Mouse (Mus musculus) intestine, embryonic 16.5 days (tissue): ENCODE measurements at regions not wholly inside any gene's neighbourhood (a gene's known extent, or its start where the extent isn't known, plus 50 kb on each side); places are given as distances from the start of the nearest gene placed in this dataset.

ENCODE experiments used
- ATAC-seq: fragments of 200-750 bp; cut with Nextera tagmentation; 2 replicates; pipeline ENCODE4 v1.8.0; 2017; ENCODE audit warnings: moderate TSS enrichment, moderate library complexity
- H3K27ac ChIP-seq: fragments of 300-500 bp; sonication (generic); 2 replicates; pipeline ENCODE4 v1.5.1; 2014; ENCODE audit warnings: mild to moderate bottlenecking, low read length
- H3K27me3 ChIP-seq: fragments of 300-500 bp; sonication (generic); replicated peaks from 2 replicates; pipeline ENCODE4 v1.6.1; 2014; ENCODE audit warnings: low read length, control low read depth, mixed read lengths; ENCODE audit not compliant: control insufficient read depth, insufficient read depth
- H3K36me3 ChIP-seq: fragments of 300-500 bp; sonication (generic); 2 replicates; pipeline ENCODE4 v1.6.1; 2014; ENCODE audit warnings: low read length, control low read depth; ENCODE audit not compliant: control insufficient read depth, insufficient read depth
- H3K4me1 ChIP-seq: fragments of 300-500 bp; sonication (generic); 2 replicates; pipeline ENCODE4 v1.6.1; 2014; ENCODE audit warnings: low read length, control low read depth, mixed read lengths; ENCODE audit not compliant: control insufficient read depth, insufficient read depth
- H3K4me2 ChIP-seq: fragments of 300-500 bp; sonication (generic); 2 replicates; pipeline ENCODE4 v1.6.1; 2014; ENCODE audit warnings: low read depth, low read length, control low read depth
- H3K4me3 ChIP-seq: fragments of 300-500 bp; sonication (generic); 2 replicates; pipeline ENCODE4 v1.5.1; 2014; ENCODE audit warnings: mild to moderate bottlenecking, low read length
- H3K9ac ChIP-seq: fragments of 300-500 bp; sonication (generic); 2 replicates; pipeline ENCODE4 v1.6.1; 2014; ENCODE audit warnings: low read depth, low read length
- H3K9me3 ChIP-seq: fragments of 300-500 bp; sonication (generic); 2 replicates; pipeline ENCODE4 v1.6.1; 2016; ENCODE audit warnings: low read length, control low read depth; ENCODE audit not compliant: control insufficient read depth
- WGBS: fragments of 180-500 bp; shearing (Covaris S2); extraction: QIAGEN DNeasy Blood & Tissue Kit; methylation state at CpG from one replicate; pipeline ENCODE4 v1.1.7; 2014; 5-methylcytosine and 5-hydroxymethylcytosine counted together

DNA sequence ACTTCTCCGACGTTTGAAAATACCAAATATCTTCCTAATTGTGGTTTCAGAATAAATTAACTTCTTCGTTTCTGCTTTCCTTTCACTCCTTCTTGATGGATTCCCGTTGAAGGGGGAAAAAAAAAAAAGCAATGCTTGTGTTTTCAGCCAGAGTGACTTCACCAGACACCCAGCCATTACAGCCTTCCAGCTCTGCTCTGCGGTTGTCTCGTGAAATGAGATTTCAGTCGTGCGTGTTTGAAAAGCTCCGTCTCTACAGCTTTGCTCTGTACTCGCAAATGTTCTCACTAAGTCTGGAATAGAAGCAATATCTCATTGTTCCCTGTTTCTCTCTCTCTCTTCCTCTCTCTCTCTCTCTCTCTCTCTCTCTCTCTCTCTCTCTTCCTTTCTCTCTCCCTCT lies 509.6 kb upstream of the Kif2a start:
- ATAC-seq, result no peak
- Histone ChIP-seq H3K4me3 (no peak overlapping the region), H3K27me3 (no peaks in the 10 kb centered on the region), H3K36me3 (no peaks in the 10 kb centered on the region), H3K27ac (no peak overlapping the region), H3K9ac (no peak overlapping the region), H3K4me2 (no peak overlapping the region), H3K9me3 (no peaks in the 10 kb centered on the region), H3K4me1 (peaks cover 7% of the 10 kb centered on the region)
- WGBS, result 52% methylated on average over 10 of the region's 10 CpGs

DNA sequence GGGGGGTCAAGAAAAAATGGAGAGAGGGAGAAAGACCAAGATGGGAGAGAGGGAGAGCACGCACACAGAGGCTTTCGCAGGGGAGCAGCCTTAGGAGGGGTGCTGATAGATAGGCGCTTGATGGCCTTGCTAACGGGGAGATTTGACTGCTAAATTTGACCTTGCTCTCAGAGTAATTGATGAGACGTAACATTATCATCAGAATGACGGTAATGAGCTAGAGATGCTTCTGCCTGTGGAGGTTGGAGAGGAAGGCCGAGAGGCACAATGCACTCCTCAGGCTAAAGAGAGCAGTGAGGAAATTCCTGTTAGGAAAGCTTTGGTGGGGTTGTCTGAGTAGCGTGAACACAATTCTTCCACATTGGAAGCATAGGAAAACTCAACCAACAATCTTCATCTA lies 509.1 kb upstream of the Kif2a start:
- H3K4me3 ChIP-seq, result no peak overlapping the region
- WGBS, result 33% methylated on average over 8 of the region's 8 CpGs
- H3K9me3 ChIP-seq, result no peaks in the 10 kb centered on the region
- H3K27ac ChIP-seq, result 0 out of 2 replicates have a peak overlapping the region, but pooled peaks have one; percentile 14
- no peak for ATAC-seq
- H3K36me3 ChIP-seq, result no peaks in the 10 kb centered on the region
- no peak overlapping the region for H3K9ac ChIP-seq
- H3K27me3 ChIP-seq, result no peaks in the 10 kb centered on the region
- H3K4me1 ChIP-seq, result peaks cover 7% of the 10 kb centered on the region
- no peak overlapping the region for H3K4me2 ChIP-seq

DNA sequence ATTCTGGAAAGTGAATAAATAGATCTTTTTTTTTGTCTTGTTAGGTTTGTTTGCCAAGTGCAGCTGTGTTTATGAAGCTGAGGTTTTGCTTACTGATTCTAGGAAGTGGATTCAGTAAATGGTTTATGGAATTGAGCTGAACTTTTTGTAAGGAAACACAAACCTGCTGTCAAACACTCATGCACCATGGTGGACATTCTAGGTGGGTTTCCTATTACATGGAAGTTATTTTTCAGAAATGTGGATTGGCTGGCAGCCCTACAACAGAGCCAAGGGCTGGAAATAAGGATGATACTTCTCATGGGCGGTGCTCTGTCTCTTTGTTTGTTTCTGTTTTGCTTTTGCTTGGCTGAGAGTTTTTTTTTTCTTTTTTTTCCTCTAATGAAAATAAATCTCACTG lies 508.5 kb upstream of the Kif2a start:
- Histone ChIP-seq H3K4me2 (no peak overlapping the region), H3K36me3 (no peaks in the 10 kb centered on the region), H3K27ac (no peak overlapping the region), H3K27me3 (no peaks in the 10 kb centered on the region), H3K9ac (no peak overlapping the region), H3K9me3 (no peaks in the 10 kb centered on the region), H3K4me1 (peaks cover 7% of the 10 kb centered on the region), H3K4me3 (no peak overlapping the region)
- ATAC-seq, result no peak
- 68% methylated on average over 1 of the region's 1 CpGs for WGBS

DNA sequence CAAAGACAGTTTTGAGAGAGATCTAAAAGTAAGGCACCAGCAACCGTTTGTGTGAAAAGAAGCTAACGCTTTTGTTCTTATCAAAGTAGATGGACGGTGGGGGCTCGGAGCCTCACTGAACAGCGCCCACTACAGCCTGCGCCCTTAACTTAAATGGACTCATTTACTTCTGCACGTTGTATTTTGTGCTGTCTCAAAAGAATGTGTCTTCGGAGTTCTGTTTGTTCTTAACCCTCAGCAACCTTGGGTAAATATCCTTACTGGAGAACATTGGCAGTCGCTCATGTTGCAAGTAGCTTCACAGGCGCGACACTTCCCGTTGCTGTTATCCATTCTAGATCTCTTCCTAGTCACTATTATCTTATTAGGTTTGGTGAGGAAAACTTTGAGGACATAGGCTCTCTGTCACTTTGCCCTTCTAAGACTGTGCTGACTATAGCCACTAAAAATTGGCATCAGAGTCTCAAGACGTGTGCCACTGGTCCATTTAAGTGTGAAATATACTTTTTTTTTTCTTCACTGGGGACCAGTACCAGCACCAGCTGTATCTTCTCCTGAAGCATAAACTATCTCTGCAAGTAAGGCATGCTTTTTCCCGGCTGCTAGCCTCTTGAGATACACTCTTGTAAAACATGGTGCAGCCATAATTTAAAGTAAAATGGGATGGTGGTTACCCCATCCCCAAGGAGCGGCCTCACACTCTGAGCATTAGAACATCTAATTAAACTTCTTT lies 507.0 kb upstream of the Kif2a start:
- H3K4me3 ChIP-seq, result no peak overlapping the region
- no peak for ATAC-seq
- no peaks in the 10 kb centered on the region for H3K9me3 ChIP-seq
- no peaks in the 10 kb centered on the region for H3K27me3 ChIP-seq
- no peaks in the 10 kb centered on the region for H3K36me3 ChIP-seq
- H3K4me2 ChIP-seq, result no peak overlapping the region
- peaks cover 7% of the 10 kb centered on the region for H3K4me1 ChIP-seq
- peak overlapping the region; percentile 11; the same call in 1 of the 2 replicates for H3K27ac ChIP-seq
- H3K9ac ChIP-seq, result no peak overlapping the region
- 51% methylated on average over 15 of the region's 15 CpGs for WGBS

DNA sequence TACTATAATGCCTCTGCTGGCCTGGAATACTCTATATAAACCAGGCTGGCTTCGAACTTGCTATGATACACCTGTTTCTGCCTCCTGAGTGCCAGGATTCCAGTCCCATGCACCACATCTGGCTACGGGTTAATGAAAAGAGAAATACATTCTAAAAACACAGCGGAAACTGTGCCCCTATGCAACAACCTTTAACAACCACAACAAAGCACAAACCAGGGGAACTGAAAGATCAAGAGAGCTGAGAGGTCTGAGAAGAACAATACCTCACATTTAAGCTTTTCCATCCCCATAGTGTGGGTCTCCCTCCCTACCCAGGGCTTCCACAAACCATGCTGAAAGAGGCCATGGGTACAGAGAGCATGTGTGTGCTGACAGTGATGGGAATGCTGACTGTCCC lies 501.0 kb upstream of the Kif2a start:
- H3K9me3 ChIP-seq, result no peaks in the 10 kb centered on the region
- no peak for ATAC-seq
- WGBS, result 94% methylated on average over 3 of the region's 3 CpGs
- no peak overlapping the region for H3K27ac ChIP-seq
- no peak overlapping the region for H3K9ac ChIP-seq
- H3K4me1 ChIP-seq, result no peaks in the 10 kb centered on the region
- H3K4me2 ChIP-seq, result no peak overlapping the region
- H3K4me3 ChIP-seq, result no peak overlapping the region
- H3K27me3 ChIP-seq, result no peaks in the 10 kb centered on the region
- H3K36me3 ChIP-seq, result no peaks in the 10 kb centered on the region

DNA sequence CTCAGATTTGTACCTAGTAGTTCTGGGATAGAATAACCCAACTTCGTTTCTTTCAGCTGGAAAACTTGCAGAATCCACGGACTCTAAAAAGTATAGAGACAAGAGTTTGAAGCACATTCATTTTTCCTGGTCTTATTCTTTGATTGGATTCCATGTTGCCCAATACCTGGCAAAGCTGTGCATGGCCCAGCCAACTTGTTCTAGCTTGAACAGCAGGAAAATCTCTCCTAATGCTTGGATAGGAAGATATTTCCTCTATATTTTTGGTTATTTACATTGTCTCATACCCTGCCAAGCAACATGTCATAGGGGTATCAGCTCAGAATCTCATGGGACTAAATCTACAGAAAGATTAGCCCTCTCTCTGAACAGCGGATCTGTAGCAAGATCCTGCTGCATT lies 492.3 kb upstream of the Kif2a start:
- 88% methylated on average over 3 of the region's 3 CpGs for WGBS
- H3K27me3 ChIP-seq, result no peaks in the 10 kb centered on the region
- no peaks in the 10 kb centered on the region for H3K36me3 ChIP-seq
- H3K4me2 ChIP-seq, result no peak overlapping the region
- ATAC-seq, result no peak
- no peak overlapping the region for H3K9ac ChIP-seq
- H3K4me3 ChIP-seq, result no peak overlapping the region
- H3K27ac ChIP-seq, result no peak overlapping the region
- no peaks in the 10 kb centered on the region for H3K9me3 ChIP-seq
- H3K4me1 ChIP-seq, result no peaks in the 10 kb centered on the region

DNA sequence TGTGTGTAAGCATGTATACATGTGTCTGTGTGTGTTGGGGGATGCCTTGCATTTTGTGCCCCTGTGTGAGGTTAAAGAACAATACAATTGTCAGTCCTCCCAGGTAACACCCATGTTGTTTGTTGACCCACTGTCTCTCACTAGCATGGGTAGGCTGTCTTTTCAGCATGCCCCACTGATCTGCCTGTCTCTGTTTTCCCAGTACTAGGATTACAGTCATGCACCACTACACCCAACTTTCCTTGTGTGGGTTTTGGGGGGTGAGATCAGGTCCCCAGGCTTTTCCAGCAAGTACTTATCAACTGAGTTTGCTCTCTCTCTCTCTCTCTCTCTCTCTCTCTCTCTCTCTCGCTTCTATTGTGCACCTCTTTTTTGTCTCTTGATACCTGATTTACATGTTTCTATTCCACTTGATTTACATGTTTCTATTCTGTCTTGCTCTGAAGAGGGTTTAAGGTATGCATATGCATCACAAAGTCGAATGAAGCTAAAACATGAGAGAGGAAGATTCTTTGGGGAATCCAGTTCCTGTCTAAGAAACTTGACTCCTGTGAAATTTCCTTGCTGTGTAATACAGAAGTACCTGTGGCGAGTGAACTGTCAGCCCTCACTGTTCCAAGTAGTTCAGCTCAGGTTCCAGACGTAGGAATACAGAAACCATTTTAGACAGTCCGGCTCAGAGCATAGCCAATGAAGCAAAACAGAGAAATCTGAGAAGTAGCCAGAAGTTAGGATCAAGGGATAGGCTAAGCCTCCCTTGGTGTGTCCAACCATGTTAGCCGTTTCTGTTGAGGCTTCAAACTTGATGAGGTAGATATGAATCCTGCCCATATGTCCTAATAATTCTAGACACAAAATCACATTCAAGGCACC lies 491.6 kb upstream of the Kif2a start:
- H3K9ac ChIP-seq, result no peak overlapping the region
- H3K4me1 ChIP-seq, result no peaks in the 10 kb centered on the region
- H3K27me3 ChIP-seq, result no peaks in the 10 kb centered on the region
- 67% methylated on average over 6 of the region's 6 CpGs for WGBS
- H3K9me3 ChIP-seq, result no peaks in the 10 kb centered on the region
- H3K27ac ChIP-seq, result no peak overlapping the region
- no peak overlapping the region for H3K4me3 ChIP-seq
- ATAC-seq, result no peak
- no peaks in the 10 kb centered on the region for H3K36me3 ChIP-seq
- H3K4me2 ChIP-seq, result no peak overlapping the region

DNA sequence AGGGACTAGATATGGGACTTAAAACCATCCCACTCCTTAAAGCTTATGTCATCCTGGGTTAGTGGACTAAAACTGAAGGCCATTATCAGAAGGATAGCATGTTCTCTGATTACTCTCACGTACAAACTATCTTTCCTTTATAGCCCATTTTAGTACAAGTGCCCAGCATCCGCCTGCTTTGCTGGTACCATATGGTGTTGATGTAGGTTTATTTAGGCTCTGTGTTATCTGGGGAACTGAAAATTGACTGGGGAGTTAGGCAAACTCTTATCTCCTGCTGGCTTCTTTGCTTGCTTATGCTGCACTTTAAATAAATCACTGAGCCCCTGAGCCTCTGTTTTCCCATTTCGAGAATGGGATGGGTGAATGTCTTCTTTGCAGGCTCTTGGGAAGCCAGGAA lies 485.4 kb upstream of the Kif2a start:
- H3K36me3 ChIP-seq, result no peaks in the 10 kb centered on the region
- H3K9ac ChIP-seq, result no peak overlapping the region
- no peaks in the 10 kb centered on the region for H3K9me3 ChIP-seq
- H3K4me2 ChIP-seq, result no peak overlapping the region
- no peak overlapping the region for H3K4me3 ChIP-seq
- H3K27ac ChIP-seq, result no peak overlapping the region
- no peaks in the 10 kb centered on the region for H3K4me1 ChIP-seq
- WGBS, result 40% methylated on average over 3 of the region's 3 CpGs
- H3K27me3 ChIP-seq, result no peaks in the 10 kb centered on the region
- no peak for ATAC-seq

DNA sequence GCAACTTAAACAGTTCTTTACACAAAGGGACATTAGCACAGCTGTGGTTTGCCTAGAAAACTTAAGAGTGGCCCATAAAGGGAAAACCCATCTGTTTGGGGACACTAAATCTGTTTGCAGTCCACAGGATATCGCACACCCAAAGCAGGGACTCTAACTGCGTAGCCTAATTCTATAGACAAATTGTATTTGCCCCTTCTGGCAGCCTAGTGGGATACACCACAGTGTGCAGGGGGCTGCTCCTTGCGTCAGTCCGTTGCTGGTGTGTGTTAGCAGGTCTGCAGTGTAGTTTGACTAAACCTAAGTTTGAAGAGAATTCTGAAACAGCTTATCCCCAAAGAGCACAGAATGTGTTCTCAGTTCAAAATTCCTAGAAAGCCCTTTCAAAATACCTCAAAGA lies 484.9 kb upstream of the Kif2a start:
- no peak for ATAC-seq

More for the DNA sequence above, 484.9 kb upstream of the Kif2a start:
- Histone ChIP-seq H3K27me3 (no peaks in the 10 kb centered on the region), H3K4me3 (no peak overlapping the region), H3K36me3 (no peaks in the 10 kb centered on the region), H3K9ac (no peak overlapping the region), H3K9me3 (no peaks in the 10 kb centered on the region), H3K27ac (no peak overlapping the region), H3K4me1 (no peaks in the 10 kb centered on the region), H3K4me2 (no peak overlapping the region)
- 63% methylated on average over 4 of the region's 4 CpGs for WGBS
